Mouse (Mus musculus) liver, adult 2 months (tissue): ENCODE measurements around the gene Eva1b. TPM values are rescaled to one million over a fixed set of nuclear protein-coding genes. Genes with fewer than 3 reads are reported as not detected.

Experiments
- DNase-seq: peaks from one replicate; pipeline ENCODE4 v3.0.0-alpha.2; 2011; ENCODE audit warnings: low read depth, low spot score; ENCODE audit errors: extremely low read depth
- H3K27ac ChIP-seq: fragments of 200-500 bp; replicated peaks from 2 replicates; pipeline ENCODE4 v1.5.1; 2012; ENCODE audit warnings: low read depth, mild to moderate bottlenecking, control low read depth, inconsistent platforms, low read length; ENCODE audit not compliant: insufficient read depth
- H3K27me3 ChIP-seq: fragments of 200-500 bp; 2 replicates; pipeline ENCODE4 v1.6.1; 2012; ENCODE audit warnings: mild to moderate bottlenecking, moderate library complexity, low read length, inconsistent platforms; ENCODE audit not compliant: control insufficient read depth, insufficient read depth
- H3K36me3 ChIP-seq: fragments of 200-500 bp; 2 replicates; pipeline ENCODE4 v1.6.1; 2012; ENCODE audit warnings: low read length, inconsistent platforms; ENCODE audit not compliant: control insufficient read depth, insufficient read depth
- H3K4me1 ChIP-seq: fragments of 200-500 bp; 2 replicates; pipeline ENCODE4 v1.6.1; 2011; ENCODE audit warnings: low read length; ENCODE audit not compliant: control insufficient read depth, insufficient read depth
- H3K4me3 ChIP-seq: fragments of 200-500 bp; 2 replicates; pipeline ENCODE4 v1.5.1; 2011; ENCODE audit warnings: low read depth, mild to moderate bottlenecking, control low read depth, low read length, moderate library complexity; ENCODE audit not compliant: insufficient read depth
- H3K79me2 ChIP-seq: fragments of 200-500 bp; 2 replicates; pipeline ENCODE4 v1.6.1; 2012; ENCODE audit warnings: inconsistent platforms, mild to moderate bottlenecking, low read length, moderate library complexity; ENCODE audit not compliant: control insufficient read depth, insufficient read depth
- H3K9ac ChIP-seq: fragments of 200-500 bp; 2 replicates; pipeline ENCODE4 v1.6.1; 2012; ENCODE audit warnings: low read depth, mild to moderate bottlenecking, control low read depth, inconsistent platforms, low read length
- CTCF ChIP-seq: fragments of 200-500 bp; IDR thresholded peaks from 2 replicates; pipeline ENCODE4 v1.5.1; 2011; ENCODE audit warnings: low read depth, low read length, control low read depth
- POLR2A ChIP-seq: fragments of 200-500 bp; IDR thresholded peaks from 2 replicates; pipeline ENCODE4 v1.6.1; 2011; ENCODE audit warnings: low read length, control low read depth; ENCODE audit not compliant: insufficient read depth; ENCODE audit errors: extremely low read depth
- WGBS: fragments of 180-500 bp; shearing (Covaris S2); methylation state at CpG from one replicate; pipeline ENCODE4 v1.1.7; 2018; 5-methylcytosine and 5-hydroxymethylcytosine counted together
- polyA plus RNA-seq: library from polyadenylated mRNA; depleted of rRNA; stranded (reverse); fragments of >200 nt; gene quantifications from 2 replicates; pipeline ENCODE4 v1.2.3, GENCODE M21; 2012
- total RNA-seq: library from RNA; depleted of rRNA; stranded (reverse); fragments of >200 nt; gene quantifications from 2 replicates; pipeline ENCODE4 v1.2.3, GENCODE M21; 2014

Eva1b gene
- total and polyA plus RNA-seq, 2 experiments: 8.0 to 18.1 TPM

GRCm38 (mm10) chr4:126123309-126124040 lies 24.1 kb upstream of the Eva1b start:
- no peak for DNase-seq
- peaks cover 30% of the 10 kb centered on the region; the same call in 1 of the 2 replicates for H3K36me3 ChIP-seq

GRCm38 (mm10) chr4:126130502-126130901 lies 17.0 kb upstream of the Eva1b start:
- Histone ChIP-seq H3K4me1 (peaks cover 4% of the 10 kb centered on the region; the same call in 1 of the 2 replicates), H3K36me3 (peaks cover 50% of the 10 kb centered on the region), H3K9ac (no peak overlapping the region), H3K27me3 (no peaks in the 10 kb centered on the region), H3K79me2 (no peaks in the 10 kb centered on the region), H3K27ac (peak overlapping the region; percentile 65; the same call in 1 of the 2 replicates), H3K4me3 (no peak overlapping the region)
- whole genome bisulfite sequencing: 75% methylated on average over 11 of the region's 11 CpGs
- TF ChIP-seq POLR2A (no peak), CTCF (no peak)
- DNase-seq: peak; percentile 34

More at GRCm38 (mm10) chr4:126123309-126124040, 24.1 kb upstream of the Eva1b start:
- peaks cover 12% of the 10 kb centered on the region; the same call in 1 of the 2 replicates for H3K79me2 ChIP-seq
- H3K27ac ChIP-seq: no peak overlapping the region
- no peaks in the 10 kb centered on the region for H3K27me3 ChIP-seq
- H3K4me3 ChIP-seq: no peak overlapping the region
- TF ChIP-seq POLR2A (no peak), CTCF (no peak)
- H3K9ac ChIP-seq: no peak overlapping the region
- WGBS: 66% methylated on average over 10 of the region's 10 CpGs
- peaks cover 2% of the 10 kb centered on the region; the same call in 1 of the 2 replicates for H3K4me1 ChIP-seq

- no peaks in the 10 kb centered on the region for H3K27me3 ChIP-seq
- H3K4me1 ChIP-seq: peaks cover 4% of the 10 kb centered on the region; the same call in 1 of the 2 replicates
- peaks cover 46% of the 10 kb centered on the region for H3K36me3 ChIP-seq
- H3K4me3 ChIP-seq: no peak overlapping the region
- no peaks in the 10 kb centered on the region for H3K79me2 ChIP-seq
- WGBS: 84% methylated on average over 10 of the region's 10 CpGs
- peak; percentile 42 for DNase-seq
- 0 out of 2 replicates have a peak overlapping the region, but pooled peaks have one; percentile 10 for H3K9ac ChIP-seq
- H3K27ac ChIP-seq: peak overlapping the region; percentile 78
- TF ChIP-seq CTCF (no peak), POLR2A (no peak)
Measured at GRCm38 (mm10) chr4:126131290-126132121, 16.0 kb upstream of the Eva1b start.

GRCm38 (mm10) chr4:126132636-126133264 lies 14.8 kb upstream of the Eva1b start:
- H3K27ac ChIP-seq: peak overlapping the region; percentile 78
- H3K9ac ChIP-seq: no peak overlapping the region
- WGBS: 88% methylated on average over 6 of the region's 6 CpGs
- H3K36me3 ChIP-seq: peaks cover 44% of the 10 kb centered on the region
- TF ChIP-seq CTCF (no peak), POLR2A (no peak)
- no peak overlapping the region for H3K4me3 ChIP-seq
- DNase-seq: no peak
- peaks cover 4% of the 10 kb centered on the region; the same call in 1 of the 2 replicates for H3K4me1 ChIP-seq
- H3K79me2 ChIP-seq: no peaks in the 10 kb centered on the region
- H3K27me3 ChIP-seq: no peaks in the 10 kb centered on the region

GRCm38 (mm10) chr4:126134236-126134635 lies 13.3 kb upstream of the Eva1b start:
- peaks cover 41% of the 10 kb centered on the region for H3K36me3 ChIP-seq
- H3K27me3 ChIP-seq: no peaks in the 10 kb centered on the region
- DNase-seq: no peak
- peaks cover 4% of the 10 kb centered on the region; the same call in 1 of the 2 replicates for H3K4me1 ChIP-seq
- H3K9ac ChIP-seq: no peak overlapping the region
- 93% methylated on average over 4 of the region's 4 CpGs for WGBS
- no peak for TF ChIP-seq CTCF
- TF ChIP-seq POLR2A: no peak
- no peaks in the 10 kb centered on the region for H3K79me2 ChIP-seq
- H3K27ac ChIP-seq: peak overlapping the region; percentile 14; the same call in 1 of the 2 replicates
- H3K4me3 ChIP-seq: no peak overlapping the region
